Mouse (Mus musculus) midbrain, embryonic 14.5 days (tissue): ENCODE data around the gene Slc13a2. TPM values are rescaled to one million over a fixed set of nuclear protein-coding genes. Genes with fewer than 3 reads are reported as not detected.

ENCODE experiments used
- ATAC-seq: fragments of 200-750 bp; cut with Nextera tagmentation; 2 replicates; pipeline ENCODE4 v1.8.0; 2017; ENCODE audit warnings: moderate number of reproducible peaks, moderate library complexity; ENCODE audit not compliant: low FRiP score, low TSS enrichment
- DNase-seq: peaks from one replicate; pipeline ENCODE4 v3.0.0-alpha.2; 2015
- H3K27ac ChIP-seq: fragments of 300-500 bp; sonication (generic); replicated peaks from 2 replicates; pipeline ENCODE4 v1.5.1; 2014; ENCODE audit warnings: mild to moderate bottlenecking, low read depth, low read length, moderate library complexity
- H3K27me3 ChIP-seq: fragments of 300-500 bp; sonication (generic); 2 replicates; pipeline ENCODE4 v1.6.1; 2014; ENCODE audit warnings: low read length, control low read depth, mixed read lengths; ENCODE audit not compliant: control insufficient read depth, insufficient read depth
- H3K36me3 ChIP-seq: fragments of 300-500 bp; sonication (generic); 2 replicates; pipeline ENCODE4 v1.6.1; 2014; ENCODE audit warnings: low read length, control low read depth; ENCODE audit not compliant: control insufficient read depth, insufficient read depth
- H3K4me1 ChIP-seq: fragments of 300-500 bp; sonication (generic); 2 replicates; pipeline ENCODE4 v1.6.1; 2014; ENCODE audit warnings: mild to moderate bottlenecking, antibody characterized with exemption, low read length, control low read depth; ENCODE audit not compliant: control insufficient read depth, insufficient read depth
- H3K4me2 ChIP-seq: fragments of 300-500 bp; sonication (generic); 2 replicates; pipeline ENCODE4 v1.6.1; 2014; ENCODE audit warnings: mild to moderate bottlenecking, low read length, moderate library complexity
- H3K4me3 ChIP-seq: fragments of 300-500 bp; sonication (generic); replicated peaks from 2 replicates; pipeline ENCODE4 v1.5.1; 2014; ENCODE audit warnings: low read depth, low read length
- H3K9ac ChIP-seq: fragments of 300-500 bp; sonication (generic); replicated peaks from 2 replicates; pipeline ENCODE4 v1.6.1; 2014; ENCODE audit warnings: mild to moderate bottlenecking, low read length, moderate library complexity
- H3K9me3 ChIP-seq: fragments of 300-500 bp; sonication (generic); 2 replicates; pipeline ENCODE4 v1.6.1; 2016; ENCODE audit warnings: low read length, control low read depth, mixed read lengths; ENCODE audit not compliant: control insufficient read depth
- WGBS: fragments of 180-500 bp; shearing (Covaris S2); extraction: QIAGEN DNeasy Blood & Tissue Kit; methylation state at CpG from one replicate; pipeline ENCODE4 v1.1.7; 2014; 5-methylcytosine and 5-hydroxymethylcytosine counted together
- polyA plus RNA-seq: library from polyadenylated mRNA; unstranded; fragments of >200 nt; fragmentation: Nextera tagmentation; extraction: Ambion mirVana; gene quantifications from 2 replicates; pipeline ENCODE4 v1.2.1, GENCODE M21; 2014

The Slc13a2 gene
- polyA plus RNA-seq, 1 experiment from 2014 or later: not detected

DNA sequence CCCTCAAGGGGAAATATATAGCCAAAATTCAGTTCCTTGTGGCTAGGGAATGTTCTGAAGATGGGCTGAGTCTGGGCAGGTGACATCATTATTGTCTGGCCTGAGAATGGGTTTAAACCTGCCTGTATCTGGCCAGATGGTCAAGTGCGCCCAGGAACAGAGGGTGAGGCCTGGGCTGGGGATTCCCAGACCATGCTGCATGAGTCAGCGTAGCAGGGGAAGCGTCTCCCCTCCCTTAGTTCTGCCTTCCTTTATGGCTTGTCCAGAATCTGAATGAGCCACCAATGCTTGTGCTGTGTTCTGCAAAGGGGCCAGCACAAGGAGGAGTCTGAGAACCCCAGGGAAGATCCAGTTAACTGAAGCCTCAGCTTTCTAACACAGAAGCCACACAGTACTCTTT, 25.2 kb upstream of the Slc13a2 start:
- Histone ChIP-seq H3K4me3 (no peak overlapping the region), H3K4me1 (no peaks in the 10 kb centered on the region), H3K9ac (no peak overlapping the region), H3K27me3 (no peaks in the 10 kb centered on the region), H3K9me3 (no peaks in the 10 kb centered on the region), H3K27ac (no peak overlapping the region), H3K36me3 (no peaks in the 10 kb centered on the region), H3K4me2 (no peak overlapping the region)
- WGBS: 84% methylated on average over 3 of the region's 3 CpGs
- DNase-seq (no peak), ATAC-seq (no peak)

DNA sequence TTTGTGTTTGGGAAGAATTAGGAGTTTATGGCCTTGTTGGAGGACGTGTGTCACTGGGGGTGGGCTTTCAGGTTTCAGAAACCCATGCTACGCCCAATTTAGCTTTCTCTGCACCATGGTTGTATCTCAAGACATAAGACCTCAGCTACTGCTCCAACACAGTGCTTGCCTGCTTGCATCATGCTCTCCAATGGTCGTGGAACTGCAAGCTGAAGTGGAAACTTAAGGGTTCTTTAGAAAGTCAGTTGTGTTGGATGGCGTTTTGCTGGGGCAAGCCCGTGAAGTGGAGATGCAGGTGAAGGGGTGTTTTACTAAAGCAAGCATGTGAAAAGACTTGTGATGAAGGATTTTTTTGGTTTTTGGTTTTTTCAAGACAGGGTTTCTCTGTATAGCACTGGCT, 21.1 kb upstream of the Slc13a2 start:
- H3K27ac ChIP-seq: no peak overlapping the region
- no peaks in the 10 kb centered on the region for H3K4me1 ChIP-seq
- H3K36me3 ChIP-seq: no peaks in the 10 kb centered on the region
- DNase-seq (no peak), ATAC-seq (no peak)
- H3K9me3 ChIP-seq: no peaks in the 10 kb centered on the region
- WGBS: 84% methylated on average over 5 of the region's 5 CpGs
- H3K4me2 ChIP-seq: no peak overlapping the region
- no peak overlapping the region for H3K4me3 ChIP-seq
- no peak overlapping the region for H3K9ac ChIP-seq
- no peaks in the 10 kb centered on the region for H3K27me3 ChIP-seq

DNA sequence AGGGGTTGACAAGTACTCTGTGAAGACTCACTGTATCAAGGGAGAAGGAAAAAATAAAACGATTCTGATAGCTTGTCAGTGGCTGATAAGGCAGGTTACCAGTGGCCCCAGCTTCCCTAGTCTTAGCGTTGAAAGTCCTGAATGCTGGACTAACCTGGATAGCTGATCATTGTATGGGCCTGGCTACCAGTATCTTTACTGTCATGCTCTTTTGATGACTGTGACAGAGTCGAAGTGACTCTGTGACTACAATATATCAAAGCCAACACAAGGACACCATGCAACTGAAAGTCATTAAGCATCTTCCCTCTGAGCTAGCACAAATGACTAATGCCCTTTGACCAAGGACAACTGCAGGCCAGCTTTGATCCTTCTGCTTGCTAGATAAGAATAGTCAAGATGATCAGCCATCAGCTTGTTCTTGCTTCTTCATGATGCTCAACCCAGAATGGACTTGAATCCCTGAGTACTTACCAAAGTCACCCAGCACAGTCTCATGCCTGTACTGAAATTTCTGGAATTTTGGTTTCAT, 16.4 kb upstream of the Slc13a2 start:
- ATAC-seq: no peak
- H3K27ac ChIP-seq: no peak overlapping the region

DNA sequence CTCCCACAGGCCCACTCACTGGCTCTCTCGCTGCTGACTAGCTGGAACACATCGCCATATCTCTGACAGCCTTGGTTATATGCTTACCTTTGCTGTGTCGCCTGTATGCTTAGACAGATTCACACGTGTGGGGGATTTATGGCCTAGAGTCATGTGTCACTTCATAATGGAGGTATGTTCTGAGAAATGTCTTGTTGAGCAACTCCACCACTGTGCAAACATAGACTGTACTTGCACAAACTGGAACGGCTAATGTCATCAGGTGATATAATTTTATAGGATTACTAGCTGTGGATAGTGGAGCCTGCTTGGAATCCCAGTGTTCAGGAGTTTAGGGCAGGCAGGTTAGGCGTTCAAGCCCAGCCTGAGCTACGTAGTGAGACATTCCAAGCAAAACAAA, 15.2 kb upstream of the Slc13a2 start:
- no peaks in the 10 kb centered on the region for H3K9me3 ChIP-seq
- no peak for DNase-seq
- no peak overlapping the region for H3K27ac ChIP-seq
- no peaks in the 10 kb centered on the region for H3K27me3 ChIP-seq
- H3K4me2 ChIP-seq: no peak overlapping the region
- no peak overlapping the region for H3K4me3 ChIP-seq
- WGBS: 92% methylated on average over 7 of the region's 7 CpGs
- no peaks in the 10 kb centered on the region for H3K36me3 ChIP-seq
- H3K4me1 ChIP-seq: no peaks in the 10 kb centered on the region
- no peak for ATAC-seq
- H3K9ac ChIP-seq: no peak overlapping the region

More for the DNA sequence above, 16.4 kb upstream of the Slc13a2 start:
- Histone ChIP-seq H3K4me1 (no peaks in the 10 kb centered on the region), H3K27me3 (no peaks in the 10 kb centered on the region), H3K4me2 (no peak overlapping the region), H3K4me3 (no peak overlapping the region), H3K9ac (no peak overlapping the region), H3K36me3 (no peaks in the 10 kb centered on the region), H3K9me3 (no peaks in the 10 kb centered on the region)
- 82% methylated on average over 3 of the region's 3 CpGs for WGBS
- no peak for DNase-seq

- Histone ChIP-seq H3K4me3 (no peak overlapping the region), H3K4me1 (no peaks in the 10 kb centered on the region), H3K4me2 (no peak overlapping the region), H3K9ac (no peak overlapping the region), H3K27ac (no peak overlapping the region), H3K36me3 (no peaks in the 10 kb centered on the region), H3K9me3 (no peaks in the 10 kb centered on the region), H3K27me3 (no peaks in the 10 kb centered on the region)
- WGBS: 8% methylated on average over 19 of the region's 19 CpGs
- DNase-seq (peak; percentile 47), ATAC-seq (no peak)
Observed at GRCm38 (mm10) chr11:78435776-78436349, 13.8 kb upstream of the Slc13a2 start.

DNA sequence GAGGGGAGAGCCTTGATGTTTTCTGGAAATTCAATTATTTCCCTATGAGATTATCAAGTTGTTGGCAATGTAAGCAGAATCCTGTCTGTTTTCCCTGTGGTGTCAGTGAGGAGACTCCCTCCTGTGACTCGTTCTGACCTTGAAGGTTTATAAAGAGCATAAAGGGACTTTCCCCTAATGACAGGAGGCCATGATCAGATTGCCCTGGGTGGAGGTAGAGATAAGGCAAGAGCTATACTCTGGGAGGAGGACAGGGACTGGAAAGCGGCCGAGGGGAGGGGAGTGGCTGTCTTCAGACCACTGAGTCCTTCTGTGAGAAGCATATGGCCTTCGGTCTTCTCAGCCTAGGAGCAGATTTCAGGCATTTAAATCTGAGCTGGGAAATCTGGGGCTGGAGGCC, 12.0 kb upstream of the Slc13a2 start:
- Histone ChIP-seq H3K9me3 (no peaks in the 10 kb centered on the region), H3K27ac (no peak overlapping the region), H3K4me2 (no peak overlapping the region), H3K4me1 (no peaks in the 10 kb centered on the region), H3K36me3 (no peaks in the 10 kb centered on the region), H3K4me3 (no peak overlapping the region), H3K9ac (no peak overlapping the region), H3K27me3 (no peaks in the 10 kb centered on the region)
- ATAC-seq: no peak
- WGBS: 78% methylated on average over 4 of the region's 4 CpGs
- no peak for DNase-seq

DNA sequence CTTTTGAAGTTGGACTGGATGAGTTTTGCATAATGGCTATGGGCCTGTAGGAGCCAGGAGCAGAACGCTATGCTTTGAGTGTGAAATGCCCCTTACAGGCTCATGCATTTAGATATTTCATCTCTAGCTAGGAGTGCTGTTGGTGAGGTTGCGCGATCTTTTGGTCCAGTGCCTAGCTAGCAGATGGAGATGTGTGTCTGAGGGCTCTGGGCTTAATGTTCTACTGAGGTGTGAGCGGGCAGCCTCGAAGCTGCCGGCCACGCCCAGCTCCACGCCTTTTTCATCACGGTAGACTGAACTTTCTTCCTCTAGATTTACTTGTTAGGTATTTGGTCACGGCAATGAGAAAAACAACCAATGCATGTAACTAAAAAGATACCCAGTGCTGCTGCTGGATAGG, 9.2 kb upstream of the Slc13a2 start:
- ATAC-seq (no peak), DNase-seq (no peak)
- Histone ChIP-seq H3K9ac (no peak overlapping the region), H3K4me3 (no peak overlapping the region), H3K4me1 (no peaks in the 10 kb centered on the region), H3K27ac (no peak overlapping the region), H3K9me3 (no peaks in the 10 kb centered on the region), H3K36me3 (no peaks in the 10 kb centered on the region), H3K27me3 (no peaks in the 10 kb centered on the region), H3K4me2 (no peak overlapping the region)
- WGBS: 93% methylated on average over 10 of the region's 10 CpGs

DNA sequence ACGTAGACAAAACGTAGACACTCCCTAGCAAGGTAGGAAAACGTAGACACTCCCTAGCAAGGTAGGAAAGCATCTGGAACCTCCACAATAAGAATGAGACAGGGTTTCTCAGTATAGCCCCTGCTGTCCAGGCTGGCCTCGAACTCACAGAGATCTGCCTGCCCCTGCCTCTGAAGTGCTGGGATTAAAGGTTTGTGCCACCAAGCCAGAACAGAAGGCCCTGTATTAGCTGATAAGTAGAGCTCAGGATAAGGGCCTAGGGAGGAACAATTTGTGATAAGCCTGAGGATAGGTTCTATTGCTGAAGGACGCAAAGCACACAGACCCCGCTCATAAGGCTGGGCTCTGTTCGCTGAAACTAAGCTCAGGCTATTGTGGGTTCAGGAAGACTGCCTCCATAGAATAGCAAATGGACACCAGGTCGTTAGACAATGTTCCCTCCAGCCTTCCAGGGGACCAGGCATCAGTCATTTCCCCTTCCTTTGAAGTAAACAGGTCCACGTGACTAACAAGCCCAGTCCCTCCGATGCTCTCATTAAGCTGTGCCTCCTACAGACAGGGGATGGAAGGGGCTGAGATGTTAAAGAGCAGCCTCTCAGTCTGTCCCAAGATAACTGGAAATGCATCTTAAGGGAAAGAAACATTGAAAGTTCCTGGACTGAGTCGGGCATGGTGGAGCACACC, 8.3 kb upstream of the Slc13a2 start:
- H3K27me3 ChIP-seq: no peaks in the 10 kb centered on the region
- 54% methylated on average over 11 of the region's 11 CpGs for WGBS

GRCm38 (mm10) chr11:78428309-78428708, 6.3 kb upstream of the Slc13a2 start:
- Histone ChIP-seq H3K36me3 (no peaks in the 10 kb centered on the region), H3K4me1 (no peaks in the 10 kb centered on the region), H3K9me3 (no peaks in the 10 kb centered on the region), H3K4me3 (no peak overlapping the region), H3K4me2 (no peak overlapping the region), H3K27ac (no peak overlapping the region), H3K9ac (no peak overlapping the region), H3K27me3 (no peaks in the 10 kb centered on the region)
- no peak for DNase-seq
- ATAC-seq: no peak
- 69% methylated on average over 5 of the region's 5 CpGs for WGBS

More for the DNA sequence above, 8.3 kb upstream of the Slc13a2 start:
- Histone ChIP-seq H3K4me2 (no peak overlapping the region), H3K9ac (no peak overlapping the region), H3K36me3 (no peaks in the 10 kb centered on the region), H3K27ac (no peak overlapping the region), H3K4me1 (no peaks in the 10 kb centered on the region), H3K4me3 (no peak overlapping the region), H3K9me3 (no peaks in the 10 kb centered on the region)
- ATAC-seq (no peak), DNase-seq (no peak)
